Mouse (Mus musculus) neural tube, embryonic 11.5 days (tissue): Measurements from ENCODE around the gene Snrnp35. TPM values are rescaled to one million over a fixed set of nuclear protein-coding genes. Genes with fewer than 3 reads are reported as not detected.
A peak's percentile ranks its signal among the peaks of the same experiment; 100 is the strongest.

Experiments
- ATAC-seq: fragments of 200-750 bp; cut with Nextera tagmentation; 2 replicates; pipeline ENCODE4 v1.8.0; 2017; ENCODE audit warnings: moderate number of reproducible peaks, mild to moderate bottlenecking, moderate TSS enrichment, moderate library complexity; ENCODE audit not compliant: insufficient read depth, low FRiP score, low TSS enrichment
- DNase-seq: peaks from one replicate; pipeline ENCODE4 v3.0.0-alpha.2; 2015; ENCODE audit warnings: low spot score
- H3K27ac ChIP-seq: fragments of 300-500 bp; sonication (generic); 2 replicates; pipeline ENCODE4 v1.5.1; 2014; ENCODE audit warnings: low read depth, mild to moderate bottlenecking, low read length
- H3K27me3 ChIP-seq: fragments of 300-500 bp; sonication (generic); 2 replicates; pipeline ENCODE4 v1.6.1; 2014; ENCODE audit warnings: mild to moderate bottlenecking, low read length, mixed read lengths; ENCODE audit not compliant: control insufficient read depth, insufficient read depth
- H3K36me3 ChIP-seq: fragments of 300-500 bp; sonication (generic); 2 replicates; pipeline ENCODE4 v1.6.1; 2014; ENCODE audit warnings: mild to moderate bottlenecking, low read length, moderate library complexity, mixed read lengths; ENCODE audit not compliant: control insufficient read depth, insufficient read depth
- H3K4me1 ChIP-seq: fragments of 300-500 bp; sonication (generic); 2 replicates; pipeline ENCODE4 v1.6.1; 2014; ENCODE audit warnings: low read length, mixed read lengths; ENCODE audit not compliant: control insufficient read depth, insufficient read depth
- H3K4me2 ChIP-seq: fragments of 300-500 bp; sonication (generic); 2 replicates; pipeline ENCODE4 v1.6.1; 2014; ENCODE audit warnings: low read depth, mild to moderate bottlenecking, moderate library complexity
- H3K4me3 ChIP-seq: fragments of 300-500 bp; sonication (generic); 2 replicates; pipeline ENCODE4 v1.5.1; 2014; ENCODE audit warnings: low read depth, low read length
- H3K9ac ChIP-seq: fragments of 300-500 bp; sonication (generic); 2 replicates; pipeline ENCODE4 v1.6.1; 2014; ENCODE audit warnings: mild to moderate bottlenecking, low read length
- H3K9me3 ChIP-seq: fragments of 300-500 bp; sonication (generic); 2 replicates; pipeline ENCODE4 v1.6.1; 2016; ENCODE audit warnings: low read length; ENCODE audit not compliant: control insufficient read depth
- WGBS: fragments of 180-500 bp; shearing (Covaris S2); extraction: QIAGEN DNeasy Blood & Tissue Kit; methylation state at CpG from one replicate; pipeline ENCODE4 v1.1.7; 2014; 5-methylcytosine and 5-hydroxymethylcytosine counted together
- polyA plus RNA-seq: library from polyadenylated mRNA; unstranded; fragments of >200 nt; fragmentation: Nextera tagmentation; extraction: Ambion mirVana; gene quantifications from 2 replicates; pipeline ENCODE4 v1.2.1, GENCODE M21; 2014

Gene Snrnp35
- polyA plus RNA-seq, 1 experiment from 2014 or later = 14.7 TPM

DNA sequence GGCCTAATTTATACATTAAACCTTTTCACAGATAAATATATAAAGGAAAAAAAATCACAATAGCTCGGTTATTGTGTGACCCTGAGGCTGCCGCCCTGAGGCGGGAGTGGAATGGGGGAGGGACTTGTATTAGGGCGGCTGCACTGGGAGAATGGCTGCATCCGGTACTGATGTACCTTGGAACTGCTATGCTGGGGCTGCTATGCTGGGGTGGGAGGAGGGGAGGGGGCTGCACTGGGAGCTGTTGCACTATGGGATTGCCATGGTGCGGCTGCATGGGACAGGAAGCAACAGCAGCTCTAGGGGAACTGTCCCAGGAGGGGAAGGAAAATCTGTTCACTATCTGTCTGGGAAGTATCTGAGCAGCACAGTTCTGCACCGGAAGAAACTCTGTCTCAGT is 49.5 kb downstream of the Snrnp35 start:
- Histone ChIP-seq H3K27me3 (no peaks in the 10 kb centered on the region), H3K4me1 (peaks cover 25% of the 10 kb centered on the region), H3K36me3 (no peaks in the 10 kb centered on the region), H3K4me2 (no peak overlapping the region), H3K4me3 (no peak overlapping the region), H3K27ac (no peak overlapping the region), H3K9me3 (no peaks in the 10 kb centered on the region), H3K9ac (no peak overlapping the region)
- ATAC-seq (no peak), DNase-seq (peak; percentile 12)
- WGBS = 48% methylated on average over 7 of the region's 7 CpGs

DNA sequence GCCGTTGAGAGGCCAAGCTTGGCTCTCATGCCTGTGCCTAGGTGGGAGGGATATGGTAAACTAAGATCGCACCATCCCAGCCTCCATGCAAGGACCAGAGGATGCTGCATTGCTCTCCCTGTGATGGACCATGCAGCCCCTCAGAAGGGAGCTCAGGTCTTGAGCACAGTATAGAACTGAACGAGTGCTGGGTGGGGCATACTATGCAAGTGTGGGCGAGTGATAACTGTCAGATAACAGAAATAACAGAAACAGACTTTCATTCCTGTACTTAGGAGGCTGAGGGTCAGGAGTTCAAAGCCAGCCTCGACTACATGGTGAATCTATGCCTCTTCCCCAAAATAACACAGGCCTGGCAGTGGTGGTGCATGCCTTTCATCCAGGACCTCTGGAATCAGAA is 52.1 kb downstream of the Snrnp35 start:
- no peaks in the 10 kb centered on the region for H3K27me3 ChIP-seq
- H3K9ac ChIP-seq = no peak overlapping the region
- no peak overlapping the region for H3K4me3 ChIP-seq
- H3K27ac ChIP-seq = no peak overlapping the region
- no peak for ATAC-seq
- no peak for DNase-seq
- no peaks in the 10 kb centered on the region for H3K9me3 ChIP-seq
- WGBS = 75% methylated on average over 5 of the region's 5 CpGs
- H3K36me3 ChIP-seq = no peaks in the 10 kb centered on the region
- H3K4me1 ChIP-seq = peaks cover 7% of the 10 kb centered on the region
- H3K4me2 ChIP-seq = no peak overlapping the region

DNA sequence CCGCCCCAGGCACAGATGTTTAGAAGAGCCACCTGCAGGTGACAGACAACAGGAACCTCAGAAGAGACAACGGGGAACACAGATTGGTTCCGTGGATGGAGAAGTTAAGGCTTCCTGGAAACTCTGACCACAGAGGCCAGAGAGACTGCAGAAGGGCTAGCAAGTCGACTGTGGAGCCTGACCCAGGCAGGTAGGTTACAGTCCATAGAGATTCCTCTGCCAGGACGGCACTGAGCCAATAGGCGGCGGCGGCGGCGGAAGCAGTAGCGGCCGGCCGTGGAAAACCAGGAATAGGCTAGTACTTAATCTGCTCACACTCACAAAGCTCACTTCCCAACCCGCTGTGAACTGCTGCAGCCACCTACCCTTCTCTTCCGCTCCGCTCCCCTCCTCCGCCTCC is 53.8 kb downstream of the Snrnp35 start:
- Histone ChIP-seq H3K4me3 (peak overlapping the region; percentile 6; the same call in 1 of the 2 replicates), H3K9me3 (no peaks in the 10 kb centered on the region), H3K9ac (peak overlapping the region; percentile 22; the same call in 1 of the 2 replicates), H3K27ac (no peak overlapping the region), H3K36me3 (no peaks in the 10 kb centered on the region), H3K4me1 (peaks cover 4% of the 10 kb centered on the region; the same call in 1 of the 2 replicates), H3K27me3 (no peaks in the 10 kb centered on the region), H3K4me2 (peak overlapping the region; percentile 31)
- ATAC-seq = no peak
- WGBS = 4% methylated on average over 17 of the region's 17 CpGs
- peak; percentile 35 for DNase-seq

DNA sequence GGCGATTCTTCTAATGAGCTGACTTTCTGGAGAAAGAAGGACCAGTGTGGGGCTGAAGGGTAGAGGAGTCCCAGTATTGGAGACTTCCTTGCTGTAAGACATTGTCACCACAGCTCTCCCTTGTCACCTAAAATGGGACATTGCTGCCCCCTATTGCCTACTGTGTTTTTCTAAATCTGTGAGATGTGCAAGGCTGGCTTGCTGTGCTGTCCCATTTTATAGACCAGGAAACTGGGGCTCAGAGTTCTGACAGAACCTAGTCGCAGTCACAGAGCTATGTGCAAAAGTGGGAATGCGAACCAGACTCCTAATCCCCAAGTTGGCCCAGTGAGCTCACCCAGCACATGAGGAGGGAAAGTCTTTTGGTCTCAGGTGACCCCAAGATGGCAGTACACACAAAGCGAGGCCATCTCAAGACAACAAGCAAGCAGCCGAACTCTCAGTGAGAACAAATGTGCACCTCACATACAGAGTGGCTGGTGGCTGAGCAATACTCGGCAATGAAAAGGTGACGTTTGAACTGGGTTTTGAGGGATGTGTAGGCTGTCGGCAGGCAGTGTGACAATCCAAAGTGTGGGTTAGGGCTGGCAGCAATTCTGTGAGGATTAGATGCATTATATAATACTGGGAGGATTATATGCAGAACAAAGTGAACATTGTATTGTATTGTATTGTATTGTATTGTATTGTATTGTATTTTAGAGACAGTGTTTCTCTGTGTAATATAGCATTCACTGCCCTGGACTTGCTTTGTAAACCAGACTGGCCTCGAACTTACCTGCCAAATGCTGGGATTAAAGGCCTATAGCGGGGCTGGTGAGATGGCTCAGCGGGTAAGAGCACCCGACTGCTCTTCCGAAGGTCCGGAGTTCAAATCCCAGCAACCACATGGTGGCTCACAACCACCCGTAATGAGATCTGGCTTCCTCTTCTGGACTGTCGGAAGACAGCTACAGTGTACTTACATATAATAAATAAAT is 56.2 kb downstream of the Snrnp35 start:
- Histone ChIP-seq H3K9me3 (no peaks in the 10 kb centered on the region), H3K4me2 (no peak overlapping the region), H3K36me3 (peaks cover 3% of the 10 kb centered on the region; the same call in 1 of the 2 replicates), H3K4me1 (peaks cover 5% of the 10 kb centered on the region; the same call in 1 of the 2 replicates), H3K27ac (no peak overlapping the region), H3K4me3 (no peak overlapping the region), H3K9ac (no peak overlapping the region), H3K27me3 (no peaks in the 10 kb centered on the region)
- ATAC-seq (no peak), DNase-seq (peak; percentile 9)
- 84% methylated on average over 15 of the region's 16 CpGs for WGBS

DNA sequence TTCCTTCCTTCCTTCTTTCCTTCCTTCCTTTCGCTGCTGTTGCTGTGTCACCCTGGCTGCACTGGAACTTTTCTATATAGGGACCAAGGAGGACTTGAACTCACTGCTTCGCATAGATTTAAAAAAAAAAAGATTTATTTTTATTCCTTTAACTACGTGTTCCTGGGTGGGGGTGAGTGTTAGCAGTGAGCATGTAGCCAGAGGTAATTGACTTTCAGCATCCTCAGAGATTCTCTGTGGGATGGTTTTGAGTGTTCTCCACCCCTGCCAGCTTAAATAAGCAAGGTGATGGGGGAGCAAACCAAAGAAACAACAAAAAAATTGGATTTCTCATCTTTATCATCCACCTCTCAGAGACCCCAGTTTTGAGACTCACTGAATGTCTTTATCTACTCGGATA is 57.0 kb downstream of the Snrnp35 start:
- ATAC-seq = no peak
- 79% methylated on average over 4 of the region's 4 CpGs for WGBS
- Histone ChIP-seq H3K9me3 (no peaks in the 10 kb centered on the region), H3K4me3 (peak overlapping the region; percentile 98), H3K27ac (peak overlapping the region; percentile 23; the same call in 1 of the 2 replicates), H3K9ac (no peak overlapping the region), H3K36me3 (peaks cover 9% of the 10 kb centered on the region; the same call in 1 of the 2 replicates), H3K4me2 (peak overlapping the region; percentile 25; the same call in 1 of the 2 replicates), H3K27me3 (no peaks in the 10 kb centered on the region), H3K4me1 (peaks cover 5% of the 10 kb centered on the region; the same call in 1 of the 2 replicates)
- peak; percentile 4 for DNase-seq

DNA sequence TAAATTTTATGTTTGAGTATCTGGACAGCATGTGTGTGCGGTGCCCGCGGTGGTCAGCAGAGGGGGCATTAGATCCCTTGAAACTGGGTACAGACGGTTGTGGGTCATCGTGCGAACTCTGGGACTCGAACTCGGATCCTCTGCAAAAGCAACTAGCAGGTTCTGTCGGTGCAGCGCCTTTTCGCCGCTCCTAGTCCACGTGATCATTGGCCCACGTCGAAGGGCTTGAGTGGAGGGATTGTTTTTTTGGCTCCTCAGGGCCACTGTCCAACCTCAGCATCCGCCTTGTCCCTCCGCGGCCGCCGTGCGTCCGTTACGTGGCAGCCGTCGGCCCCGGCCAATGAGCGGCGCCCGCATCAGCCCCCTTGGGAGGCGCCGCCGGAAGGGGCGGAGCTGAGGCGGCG is 57.5 kb downstream of the Snrnp35 start, which contains the start of gene Tmed2:
Gene Tmed2, plus strand, starts transcription at position 313 of the 404 bp plus-strand sequence.
- Histone ChIP-seq H3K27ac (peak within 1 kb of the TSS; percentile 56), H3K36me3 (peaks cover 10% of the 10 kb centered on the region; the same call in 1 of the 2 replicates), H3K27me3 (no peaks in the 10 kb centered on the region), H3K4me2 (peak within 1 kb of the TSS; percentile 70), H3K9me3 (no peaks in the 10 kb centered on the region), H3K4me1 (peaks cover 5% of the 10 kb centered on the region; the same call in 1 of the 2 replicates), H3K9ac (peak within 1 kb of the TSS; percentile 87), H3K4me3 (peak within 1 kb of the TSS; percentile 98)
- DNase-seq (peak; percentile 97), ATAC-seq (peak; percentile 95)
- WGBS = under 1% methylated on average over 35 of the region's 35 CpGs

Other genes with a start within 250 kb of the Snrnp35 start
- 5.5 and 5.7 TPM in 2 replicates for gene Pitpnm2, start 233.4 kb upstream of the Snrnp35 start, polyA plus RNA-seq
- gene Mphosph9, start 155.2 kb upstream of the Snrnp35 start, polyA plus RNA-seq = 16.5 and 17.3 TPM in 2 replicates
- 21.7 and 23.0 TPM in 2 replicates for gene 2810006K23Rik, start 155.0 kb upstream of the Snrnp35 start, polyA plus RNA-seq
- 431 and 462 TPM in 2 replicates for gene Cdk2ap1, start 120.1 kb upstream of the Snrnp35 start, polyA plus RNA-seq
- 87.0 and 88.2 TPM in 2 replicates for gene Sbno1, start 57.1 kb upstream of the Snrnp35 start, polyA plus RNA-seq
- 115 and 121 TPM in 2 replicates for gene Kmt5a, start 43.2 kb upstream of the Snrnp35 start, polyA plus RNA-seq
- 19.0 and 20.9 TPM in 2 replicates for gene Rilpl2, start 4.8 kb upstream of the Snrnp35 start, polyA plus RNA-seq
- gene Rilpl1, start 48.3 kb downstream of the Snrnp35 start, polyA plus RNA-seq = 21.3 and 23.2 TPM in 2 replicates
- gene Tmed2, start 57.6 kb downstream of the Snrnp35 start, polyA plus RNA-seq = 480 and 486 TPM in 2 replicates
- 14.6 and 18.4 TPM in 2 replicates for gene Ddx55, start 69.7 kb downstream of the Snrnp35 start, polyA plus RNA-seq
- gene Eif2b1, start 96.0 kb downstream of the Snrnp35 start, polyA plus RNA-seq = 81.0 and 94.5 TPM in 2 replicates
- 73.3 and 83.0 TPM in 2 replicates for gene Gtf2h3, start 96.0 kb downstream of the Snrnp35 start, polyA plus RNA-seq
- 50.4 and 51.0 TPM in 2 replicates for gene Atp6v0a2, start 145.4 kb downstream of the Snrnp35 start, polyA plus RNA-seq
- gene Dnah10, start 242.0 kb downstream of the Snrnp35 start, polyA plus RNA-seq = 0.03 and 0.05 TPM in 2 replicates